Mouse (Mus musculus) myocyte (in vitro differentiated cells): ENCODE data around the gene Spata21. TPM values are rescaled to one million over a fixed set of nuclear protein-coding genes. Genes with fewer than 3 reads are reported as not detected.

Experiments
- H3K27me3 ChIP-seq: one replicate; pipeline ENCODE4 v1.6.1; 2011; ENCODE audit not compliant: control insufficient read depth, insufficient read depth, insufficient read length
- H3K36me3 ChIP-seq: one replicate; pipeline ENCODE4 v1.6.1; 2011; ENCODE audit not compliant: control insufficient read depth, insufficient read depth
- H3K4me2 ChIP-seq: one replicate; pipeline ENCODE4 v1.6.1; 2011; ENCODE audit warnings: low read depth, control low read depth
- H3K4me3 ChIP-seq: one replicate; pipeline ENCODE4 v1.5.1; 2011; ENCODE audit warnings: mild to moderate bottlenecking, control low read depth, moderate library complexity
- H3K79me2 ChIP-seq: one replicate; pipeline ENCODE4 v1.6.1; 2011; ENCODE audit not compliant: control insufficient read depth, insufficient read depth
- H3ac ChIP-seq: one replicate; pipeline ENCODE4 v1.6.1; 2011; ENCODE audit not compliant: control insufficient read depth, insufficient read length
- CEBPB ChIP-seq: IDR thresholded peaks from 2 replicates; pipeline ENCODE4 v1.6.1; 2011; ENCODE audit warnings: mild to moderate bottlenecking, moderate library complexity; ENCODE audit not compliant: poor library complexity, insufficient read depth, severe bottlenecking
- E2F4 ChIP-seq: IDR thresholded peaks from one replicate; pipeline ENCODE4 v1.6.1; 2011; ENCODE audit warnings: mild to moderate bottlenecking, control low read depth, moderate library complexity; ENCODE audit not compliant: insufficient read depth
- MAX ChIP-seq: IDR thresholded peaks from one replicate; pipeline ENCODE4 v1.6.1; 2011; ENCODE audit warnings: low read depth, mild to moderate bottlenecking, control low read depth
- MYOD1 ChIP-seq, 3 experiments: IDR thresholded peaks; one replicate each; pipeline ENCODE4 v1.6.1; 2011; ENCODE audit warnings: control low read depth in 2 of 3, low read depth in 2 of 3, mild to moderate bottlenecking in 2 of 3, moderate library complexity in 1 of 3; ENCODE audit not compliant: insufficient read length in 2 of 3, control insufficient read depth in 1 of 3
- MYOG ChIP-seq, 3 experiments: IDR thresholded peaks; one replicate each; pipeline ENCODE4 v1.6.1; 2011; ENCODE audit warnings: control low read depth in 2 of 3, low read depth in 2 of 3, mild to moderate bottlenecking in 2 of 3; ENCODE audit not compliant: insufficient read length in 2 of 3, control insufficient read depth in 1 of 3, insufficient read depth in 1 of 3
- POLR2A ChIP-seq: IDR thresholded peaks from one replicate; pipeline ENCODE4 v1.6.1; 2011; ENCODE audit warnings: low read depth, mild to moderate bottlenecking, control low read depth, moderate library complexity; ENCODE audit not compliant: insufficient read length
- POLR2AphosphoS2 ChIP-seq: IDR thresholded peaks from one replicate; pipeline ENCODE4 v1.6.1; 2011; ENCODE audit warnings: low read depth, control low read depth; ENCODE audit not compliant: insufficient read length
- REST ChIP-seq: IDR thresholded peaks from one replicate; pipeline ENCODE4 v1.6.1; 2011; ENCODE audit warnings: mild to moderate bottlenecking, control low read depth, moderate library complexity; ENCODE audit not compliant: insufficient read depth, insufficient read length
- SRF ChIP-seq: IDR thresholded peaks from one replicate; pipeline ENCODE4 v1.6.1; 2011; ENCODE audit warnings: low read depth; ENCODE audit not compliant: control insufficient read depth, insufficient read length
- TCF12 ChIP-seq: IDR thresholded peaks from one replicate; pipeline ENCODE4 v1.6.1; 2011; ENCODE audit warnings: mild to moderate bottlenecking, control low read depth; ENCODE audit not compliant: poor library complexity, insufficient read depth, severe bottlenecking
- TCF3 ChIP-seq: IDR thresholded peaks from one replicate; pipeline ENCODE4 v1.6.1; 2011; ENCODE audit warnings: low read depth, control low read depth; ENCODE audit not compliant: insufficient read length
- USF1 ChIP-seq: IDR thresholded peaks from one replicate; pipeline ENCODE4 v1.6.1; 2011; ENCODE audit warnings: low read depth, mild to moderate bottlenecking, control low read depth, moderate library complexity
- polyA plus RNA-seq: library from polyadenylated mRNA; unstranded; fragments of >200 nt; fragmentation: generic; extraction: Trizol; gene quantifications from one replicate; pipeline ENCODE4 v1.2.1, GENCODE M21; 2012; ENCODE audit warnings: missing spikeins

Gene Spata21
- polyA plus RNA-seq, 1 experiment: not detected

GRCm38 (mm10) chr4:141059616-141060425 is 28.3 kb upstream of the Spata21 start:
- Histone ChIP-seq H3ac (peak overlapping the region; percentile 82), H3K79me2 (no peaks in the 10 kb centered on the region), H3K27me3 (no peaks in the 10 kb centered on the region), H3K4me2 (peak overlapping the region; percentile 84), H3K4me3 (peak overlapping the region; percentile 47), H3K36me3 (no peaks in the 10 kb centered on the region)
- no peak for TF ChIP-seq TCF12

GRCm38 (mm10) chr4:141060426-141061301 is 27.5 kb upstream of the Spata21 start, which contains the start of gene Crocc:
TSS of gene Crocc (minus strand) at chr4:141060550.
- TF ChIP-seq TCF3 (no peak), POLR2A (peak; percentile 92), SRF (peak; percentile 70), POLR2AphosphoS2 (peak; percentile 95)

GRCm38 (mm10) chr4:141064104-141064659 is 24.0 kb upstream of the Spata21 start:
- Histone ChIP-seq H3K36me3 (peaks cover 14% of the 10 kb centered on the region), H3K79me2 (no peaks in the 10 kb centered on the region), H3ac (no peak overlapping the region), H3K4me2 (no peak overlapping the region), H3K4me3 (no peak overlapping the region), H3K27me3 (no peaks in the 10 kb centered on the region)
- TF ChIP-seq E2F4 (no peak), MYOD1 (IDR thresholded peaks at IDR 0.05; ENCODE audit: control insufficient read depth in 1 of 3, insufficient read length in 2 of 3, low read depth in 2 of 3) (peak in 1 of 3 experiments; percentile 60), USF1 (no peak), POLR2AphosphoS2 (peak; percentile 3), SRF (no peak), MYOG (IDR thresholded peaks at IDR 0.05; ENCODE audit: control insufficient read depth in 1 of 3, insufficient read depth in 1 of 3, insufficient read length in 2 of 3, low read depth in 2 of 3) (no peak), CEBPB (no peak), REST (no peak), POLR2A (no peak)

More at GRCm38 (mm10) chr4:141060426-141061301, 27.5 kb upstream of the Spata21 start, which contains the start of gene Crocc:
- Histone ChIP-seq H3K4me2 (peak within 1 kb of the TSS; percentile 86), H3K4me3 (peak within 1 kb of the TSS; percentile 47), H3K79me2 (no peaks in the 10 kb centered on the region), H3ac (peak within 1 kb of the TSS; percentile 82), H3K36me3 (no peaks in the 10 kb centered on the region), H3K27me3 (no peaks in the 10 kb centered on the region)

GRCm38 (mm10) chr4:141065123-141065522 is 23.0 kb upstream of the Spata21 start:
- Histone ChIP-seq H3K79me2 (no peaks in the 10 kb centered on the region), H3ac (no peak overlapping the region), H3K4me2 (no peak overlapping the region), H3K36me3 (peaks cover 20% of the 10 kb centered on the region), H3K27me3 (no peaks in the 10 kb centered on the region), H3K4me3 (no peak overlapping the region)
- no peak for TF ChIP-seq TCF3
- peak; percentile 79 for TF ChIP-seq MAX
- peak; percentile 50 for TF ChIP-seq POLR2AphosphoS2
- no peak for TF ChIP-seq REST
- no peak for TF ChIP-seq MYOD1 (IDR thresholded peaks at IDR 0.05; ENCODE audit: control insufficient read depth in 1 of 3, insufficient read length in 2 of 3, low read depth in 2 of 3)
- TF ChIP-seq POLR2A: peak; percentile 29
- no peak for TF ChIP-seq CEBPB
- TF ChIP-seq SRF: no peak
- TF ChIP-seq TCF12: no peak
- TF ChIP-seq MYOG (IDR thresholded peaks at IDR 0.05; ENCODE audit: control insufficient read depth in 1 of 3, insufficient read depth in 1 of 3, insufficient read length in 2 of 3, low read depth in 2 of 3): no peak
- TF ChIP-seq E2F4: no peak
- peak; percentile 69 for TF ChIP-seq USF1
